Mouse (Mus musculus): ENCODE results near the gene Phc3. TPM values are rescaled to one million over a fixed set of nuclear protein-coding genes. Genes with fewer than 3 reads are reported as not detected.
A peak's percentile ranks its signal among the peaks of the same experiment; 100 is the strongest.

The Phc3 gene
- polyA plus RNA-seq, 1 experiment from 2014 or later, result 13.5 TPM

GRCm38 (mm10) chr3:30982924-30983536, 13.8 kb upstream of the Phc3 start:
- no peaks in the 10 kb centered on the region for H3K27me3 ChIP-seq (ENCODE audit: control insufficient read depth, insufficient read depth, low read length)
- no peaks in the 10 kb centered on the region for H3K4me1 ChIP-seq (ENCODE audit: control insufficient read depth, insufficient read depth, low read length)
- no peak overlapping the region for H3K4me2 ChIP-seq (ENCODE audit: low read depth, low read length)
- no peaks in the 10 kb centered on the region for H3K36me3 ChIP-seq (ENCODE audit: control insufficient read depth, insufficient read depth, low read length)
- no peak for ATAC-seq (ENCODE audit: low read depth)
- H3K9me3 ChIP-seq (ENCODE audit: control insufficient read depth, low read length), result no peaks in the 10 kb centered on the region
- no peak overlapping the region for H3K4me3 ChIP-seq (ENCODE audit: low read depth, low read length)
- no peak overlapping the region for H3K27ac ChIP-seq (ENCODE audit: low read depth, low read length)
- no peak overlapping the region for H3K9ac ChIP-seq (replicated peaks; ENCODE audit: low read depth, low read length)
- WGBS, result 47% methylated on average over 8 of the region's 8 CpGs

GRCm38 (mm10) chr3:30981616-30982380, 12.6 kb upstream of the Phc3 start:
- Histone ChIP-seq H3K9ac (replicated peaks; ENCODE audit: low read depth, low read length) (no peak overlapping the region), H3K4me3 (ENCODE audit: low read depth, low read length) (no peak overlapping the region), H3K9me3 (ENCODE audit: control insufficient read depth, low read length) (no peaks in the 10 kb centered on the region), H3K36me3 (ENCODE audit: control insufficient read depth, insufficient read depth, low read length) (no peaks in the 10 kb centered on the region), H3K4me1 (ENCODE audit: control insufficient read depth, insufficient read depth, low read length) (no peaks in the 10 kb centered on the region), H3K4me2 (ENCODE audit: low read depth, low read length) (no peak overlapping the region), H3K27ac (ENCODE audit: low read depth, low read length) (no peak overlapping the region), H3K27me3 (ENCODE audit: control insufficient read depth, insufficient read depth, low read length) (no peaks in the 10 kb centered on the region)
- no peak for ATAC-seq (ENCODE audit: low read depth)
- 84% methylated on average over 5 of the region's 5 CpGs for WGBS

GRCm38 (mm10) chr3:30976991-30977603, 7.9 kb upstream of the Phc3 start:
- 63% methylated on average over 1 of the region's 1 CpGs for WGBS
- Histone ChIP-seq H3K4me3 (ENCODE audit: low read depth, low read length) (no peak overlapping the region), H3K9ac (replicated peaks; ENCODE audit: low read depth, low read length) (no peak overlapping the region)

GRCm38 (mm10) chr3:30975102-30975754, 6.0 kb upstream of the Phc3 start:
- Histone ChIP-seq H3K27ac (ENCODE audit: low read depth, low read length) (no peak overlapping the region), H3K4me3 (ENCODE audit: low read depth, low read length) (no peak overlapping the region), H3K27me3 (ENCODE audit: control insufficient read depth, insufficient read depth, low read length) (no peaks in the 10 kb centered on the region), H3K9ac (replicated peaks; ENCODE audit: low read depth, low read length) (no peak overlapping the region), H3K9me3 (ENCODE audit: control insufficient read depth, low read length) (no peaks in the 10 kb centered on the region), H3K4me2 (ENCODE audit: low read depth, low read length) (no peak overlapping the region), H3K4me1 (ENCODE audit: control insufficient read depth, insufficient read depth, low read length) (no peaks in the 10 kb centered on the region), H3K36me3 (ENCODE audit: control insufficient read depth, insufficient read depth, low read length) (no peaks in the 10 kb centered on the region)
- ATAC-seq (ENCODE audit: low read depth), result peak; percentile 61; the same call in 1 of the 2 replicates
- WGBS, result 45% methylated on average over 9 of the region's 9 CpGs

More at GRCm38 (mm10) chr3:30976991-30977603, 7.9 kb upstream of the Phc3 start:
- Histone ChIP-seq H3K27ac (ENCODE audit: low read depth, low read length) (no peak overlapping the region), H3K4me1 (ENCODE audit: control insufficient read depth, insufficient read depth, low read length) (no peaks in the 10 kb centered on the region), H3K27me3 (ENCODE audit: control insufficient read depth, insufficient read depth, low read length) (no peaks in the 10 kb centered on the region), H3K36me3 (ENCODE audit: control insufficient read depth, insufficient read depth, low read length) (no peaks in the 10 kb centered on the region), H3K4me2 (ENCODE audit: low read depth, low read length) (no peak overlapping the region), H3K9me3 (ENCODE audit: control insufficient read depth, low read length) (no peaks in the 10 kb centered on the region)
- ATAC-seq (ENCODE audit: low read depth), result no peak

- peak overlapping the region; percentile 86 for H3K27ac ChIP-seq (ENCODE audit: low read depth, low read length)
- H3K4me1 ChIP-seq (ENCODE audit: control insufficient read depth, insufficient read depth, low read length), result peaks cover 4% of the 10 kb centered on the region; the same call in 1 of the 2 replicates
- peak overlapping the region; percentile 90 for H3K9ac ChIP-seq (replicated peaks; ENCODE audit: low read depth, low read length)
- no peaks in the 10 kb centered on the region for H3K9me3 ChIP-seq (ENCODE audit: control insufficient read depth, low read length)
- ATAC-seq (ENCODE audit: low read depth), result peak; percentile 77
- H3K4me3 ChIP-seq (ENCODE audit: low read depth, low read length), result peak overlapping the region; percentile 98
- peaks cover 4% of the 10 kb centered on the region; the same call in 1 of the 2 replicates for H3K27me3 ChIP-seq (ENCODE audit: control insufficient read depth, insufficient read depth, low read length)
- WGBS, result under 1% methylated on average over 21 of the region's 54 CpGs
- peaks cover 9% of the 10 kb centered on the region; the same call in 1 of the 2 replicates for H3K36me3 ChIP-seq (ENCODE audit: control insufficient read depth, insufficient read depth, low read length)
- peak overlapping the region; percentile 59 for H3K4me2 ChIP-seq (ENCODE audit: low read depth, low read length)
These were observed 603 bp downstream of the Phc3 start for GRCm38 (mm10) chr3:30968531-30969092.

- Histone ChIP-seq H3K4me1 (ENCODE audit: control insufficient read depth, insufficient read depth, low read length) (peaks cover 4% of the 10 kb centered on the region; the same call in 1 of the 2 replicates), H3K9me3 (ENCODE audit: control insufficient read depth, low read length) (no peaks in the 10 kb centered on the region), H3K27ac (ENCODE audit: low read depth, low read length) (no peak overlapping the region), H3K9ac (replicated peaks; ENCODE audit: low read depth, low read length) (no peak overlapping the region), H3K4me3 (ENCODE audit: low read depth, low read length) (no peak overlapping the region), H3K27me3 (ENCODE audit: control insufficient read depth, insufficient read depth, low read length) (peaks cover 4% of the 10 kb centered on the region; the same call in 1 of the 2 replicates), H3K4me2 (ENCODE audit: low read depth, low read length) (no peak overlapping the region), H3K36me3 (ENCODE audit: control insufficient read depth, insufficient read depth, low read length) (peaks cover 26% of the 10 kb centered on the region)
- WGBS, result 95% methylated on average over 13 of the region's 13 CpGs
- ATAC-seq (ENCODE audit: low read depth), result no peak
These were observed 3.6 kb downstream of the Phc3 start for GRCm38 (mm10) chr3:30965644-30966043.

- H3K36me3 ChIP-seq (ENCODE audit: control insufficient read depth, insufficient read depth, low read length), result peaks cover 28% of the 10 kb centered on the region
These were observed 5.0 kb downstream of the Phc3 start for GRCm38 (mm10) chr3:30964216-30964615.

GRCm38 (mm10) chr3:30963100-30963499, 6.1 kb downstream of the Phc3 start:
- Histone ChIP-seq H3K36me3 (ENCODE audit: control insufficient read depth, insufficient read depth, low read length) (peaks cover 38% of the 10 kb centered on the region), H3K4me2 (ENCODE audit: low read depth, low read length) (no peak overlapping the region), H3K9me3 (ENCODE audit: control insufficient read depth, low read length) (no peaks in the 10 kb centered on the region), H3K4me3 (ENCODE audit: low read depth, low read length) (no peak overlapping the region), H3K4me1 (ENCODE audit: control insufficient read depth, insufficient read depth, low read length) (peaks cover 4% of the 10 kb centered on the region; the same call in 1 of the 2 replicates), H3K9ac (replicated peaks; ENCODE audit: low read depth, low read length) (no peak overlapping the region), H3K27me3 (ENCODE audit: control insufficient read depth, insufficient read depth, low read length) (no peaks in the 10 kb centered on the region), H3K27ac (ENCODE audit: low read depth, low read length) (no peak overlapping the region)
- no peak for ATAC-seq (ENCODE audit: low read depth)
- WGBS, result 97% methylated on average over 4 of the region's 4 CpGs

More at GRCm38 (mm10) chr3:30964216-30964615, 5.0 kb downstream of the Phc3 start:
- no peak overlapping the region for H3K4me3 ChIP-seq (ENCODE audit: low read depth, low read length)
- no peak overlapping the region for H3K4me2 ChIP-seq (ENCODE audit: low read depth, low read length)
- H3K9me3 ChIP-seq (ENCODE audit: control insufficient read depth, low read length), result no peaks in the 10 kb centered on the region
- no peak overlapping the region for H3K27ac ChIP-seq (ENCODE audit: low read depth, low read length)
- no peak overlapping the region for H3K9ac ChIP-seq (replicated peaks; ENCODE audit: low read depth, low read length)
- H3K27me3 ChIP-seq (ENCODE audit: control insufficient read depth, insufficient read depth, low read length), result peaks cover 4% of the 10 kb centered on the region; the same call in 1 of the 2 replicates
- ATAC-seq (ENCODE audit: low read depth), result no peak
- H3K4me1 ChIP-seq (ENCODE audit: control insufficient read depth, insufficient read depth, low read length), result peaks cover 4% of the 10 kb centered on the region; the same call in 1 of the 2 replicates
- WGBS, result 73% methylated on average over 3 of the region's 3 CpGs

Data from neural tube, embryonic 14.5 days (tissue).